Mouse (Mus musculus) spleen, embryonic (tissue): Measurements from ENCODE around the gene Cmah.

Source experiments
- CTCF ChIA-PET: fragments of 350-600 bp; sonication (Branson Sonifier 250); formaldehyde crosslinking; loops from one replicate; lab custom pipeline; 2022; lab: Charles Lee

Cmah gene

DNA sequence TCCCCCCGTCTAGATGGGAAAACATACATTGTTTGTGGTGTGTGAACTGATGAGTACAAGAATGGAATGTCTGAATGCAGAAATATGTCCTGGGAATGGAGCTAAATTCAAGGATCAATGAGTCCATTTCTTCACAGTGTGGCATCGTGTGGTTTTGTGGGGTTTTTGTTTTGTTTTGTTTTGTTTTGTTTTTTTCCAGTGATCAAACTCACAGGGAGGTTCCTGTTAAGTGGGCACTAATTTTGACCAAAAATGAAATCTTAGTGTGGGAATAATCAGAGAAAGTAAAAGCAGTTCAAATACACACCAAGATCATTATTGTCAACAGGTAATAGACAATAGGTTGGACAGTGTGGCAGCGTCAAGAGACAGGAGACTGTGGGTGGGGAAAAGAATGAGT lies 174.7 kb downstream of the Cmah start:
- CTCF ChIA-PET = interaction anchor here (0.9 kb wide), 1 partner anchor 9 kb away, joined by 3 read pairs; no protein-coding TSS in a partner anchor

GRCm38 (mm10) chr13:24505812-24506211 lies 178.6 kb downstream of the Cmah start:
- CTCF ChIA-PET = interaction anchor here (0.6 kb wide), 1 partner anchor 148 kb away, joined by 3 read pairs; no protein-coding TSS in a partner anchor

- CTCF ChIA-PET = no interaction called here
Measured at GRCm38 (mm10) chr13:24507156-24507555, 180.0 kb downstream of the Cmah start.

DNA sequence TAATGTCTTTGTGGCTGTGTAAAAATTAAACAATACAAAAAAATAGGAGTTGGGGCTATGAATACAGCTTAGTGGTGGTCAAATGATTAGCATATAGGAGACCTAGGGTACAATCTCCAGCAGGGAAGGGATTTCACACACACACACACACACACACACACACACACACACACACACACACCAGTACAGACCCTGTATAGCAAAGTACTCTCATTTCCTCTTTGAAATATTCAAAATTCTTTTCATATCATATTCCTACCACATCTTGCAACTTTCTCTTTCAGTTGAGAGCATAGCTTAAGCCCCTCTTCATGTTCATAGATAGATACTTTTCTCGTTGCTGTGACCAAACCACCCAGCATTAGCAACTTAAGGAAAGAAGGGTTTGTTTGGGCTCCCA lies 181.7 kb downstream of the Cmah start:
- CTCF ChIA-PET = interaction anchor here (0.6 to 0.7 kb wide), 5 partner anchors 124 to 771 kb away, joined by 4 to 13 read pairs (median 11); no protein-coding TSS in a partner anchor

GRCm38 (mm10) chr13:24511367-24511766 lies 184.2 kb downstream of the Cmah start:
- CTCF ChIA-PET = interaction anchor here (0.6 to 1.6 kb wide), 4 partner anchors 9 to 91 kb away, joined by 3 to 4 read pairs (median 4); no protein-coding TSS in a partner anchor

GRCm38 (mm10) chr13:24511932-24512520 lies 184.8 kb downstream of the Cmah start:
- CTCF ChIA-PET = interaction anchor here (0.6 to 1.6 kb wide), 2 partner anchors 10 to 90 kb away, joined by 3 to 4 read pairs; no protein-coding TSS in a partner anchor

DNA sequence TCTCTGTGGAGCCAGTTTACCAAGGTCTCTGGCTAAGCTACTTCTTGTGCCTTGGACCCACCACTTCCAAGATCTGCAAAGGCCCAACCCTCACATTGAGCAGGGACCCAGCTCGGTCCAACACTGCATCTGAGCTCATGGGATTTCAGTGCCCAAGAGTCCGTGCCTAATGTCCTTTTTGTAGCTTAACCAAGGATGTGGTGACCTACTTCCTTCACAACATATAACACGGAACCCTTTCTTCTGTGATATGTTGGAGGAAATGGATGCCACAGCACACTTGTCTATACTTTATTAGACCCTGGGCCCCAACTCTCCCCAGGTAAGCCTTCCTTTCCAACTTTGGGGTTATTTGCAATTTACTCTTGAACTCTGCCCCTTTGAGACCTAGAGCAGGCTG lies 186.5 kb downstream of the Cmah start:
- CTCF ChIA-PET = no interaction called here

DNA sequence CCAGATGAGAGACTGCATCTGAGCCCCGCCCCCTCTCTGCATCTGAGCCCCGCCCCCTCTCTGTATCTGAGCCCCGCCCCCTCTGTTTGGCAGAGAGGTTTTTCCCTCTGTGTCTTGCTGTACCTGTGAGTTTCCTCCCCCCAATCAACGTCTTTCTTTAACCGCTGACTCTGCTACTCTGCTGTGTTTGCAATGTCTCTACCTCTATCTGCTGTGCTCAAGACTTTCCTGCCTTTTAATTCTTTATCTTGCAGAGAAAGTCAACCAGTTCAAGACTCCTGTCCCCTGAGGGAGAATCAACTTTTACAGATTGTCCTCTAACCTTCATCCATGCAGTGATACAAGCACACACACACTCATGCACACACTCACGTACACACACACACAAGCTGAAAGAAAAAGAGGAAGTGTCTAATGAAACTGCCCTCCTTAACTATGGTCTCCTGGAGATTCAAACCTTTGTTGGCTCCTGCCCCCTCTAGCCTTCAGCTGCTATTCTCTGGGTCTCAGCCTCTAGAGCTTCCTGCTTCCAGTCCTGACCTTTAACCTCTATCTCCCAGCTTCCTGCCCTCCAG lies 188.0 kb downstream of the Cmah start:
- CTCF ChIA-PET = interaction anchor here (0.6 kb wide), 1 partner anchor 32 kb away, joined by 38 read pairs; no protein-coding TSS in a partner anchor

GRCm38 (mm10) chr13:24517757-24518156 lies 190.6 kb downstream of the Cmah start:
- CTCF ChIA-PET = interaction anchor here (1.7 kb wide), 1 partner anchor 169 kb away, joined by 5 read pairs; no protein-coding TSS in a partner anchor

GRCm38 (mm10) chr13:24518887-24519286 lies 191.7 kb downstream of the Cmah start:
- CTCF ChIA-PET = interaction anchor here (0.6 to 1.7 kb wide), 8 partner anchors 8 to 238 kb away, joined by 3 to 6 read pairs (median 4); no protein-coding TSS in a partner anchor

DNA sequence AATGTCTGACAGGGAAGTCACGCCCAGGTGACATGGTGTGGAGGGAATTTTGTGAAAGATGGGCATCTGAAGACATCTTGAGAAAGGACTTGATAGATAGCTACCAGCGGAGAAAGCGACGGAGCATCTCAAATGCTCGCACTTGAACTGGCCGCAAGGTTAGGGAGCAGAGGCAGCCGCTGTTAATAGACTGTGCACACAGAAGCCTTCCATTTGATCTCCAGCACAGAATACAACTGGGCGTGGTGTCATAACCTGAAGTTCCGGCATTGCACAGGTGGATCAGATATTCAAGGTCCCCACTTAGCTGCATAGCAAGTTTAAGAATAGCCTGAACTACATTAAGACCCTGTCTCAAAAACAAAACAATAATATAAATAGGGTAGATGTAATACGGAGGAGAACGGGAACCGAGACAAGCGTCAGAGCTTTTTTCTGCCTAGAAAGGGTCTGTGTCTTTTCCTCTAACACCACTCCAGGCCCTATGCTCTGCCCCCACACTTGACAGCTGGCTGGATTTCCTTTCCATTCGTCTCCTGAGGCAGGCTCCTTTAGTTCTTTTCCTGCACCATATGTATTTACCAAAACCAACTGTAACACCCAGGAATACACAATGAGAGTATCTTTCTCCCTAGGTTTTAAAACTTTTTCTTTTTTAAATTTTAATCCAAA lies 192.9 kb downstream of the Cmah start:
- CTCF ChIA-PET = interaction anchor here (1.0 kb wide), 1 partner anchor 202 kb away, joined by 4 read pairs; no protein-coding TSS in a partner anchor

DNA sequence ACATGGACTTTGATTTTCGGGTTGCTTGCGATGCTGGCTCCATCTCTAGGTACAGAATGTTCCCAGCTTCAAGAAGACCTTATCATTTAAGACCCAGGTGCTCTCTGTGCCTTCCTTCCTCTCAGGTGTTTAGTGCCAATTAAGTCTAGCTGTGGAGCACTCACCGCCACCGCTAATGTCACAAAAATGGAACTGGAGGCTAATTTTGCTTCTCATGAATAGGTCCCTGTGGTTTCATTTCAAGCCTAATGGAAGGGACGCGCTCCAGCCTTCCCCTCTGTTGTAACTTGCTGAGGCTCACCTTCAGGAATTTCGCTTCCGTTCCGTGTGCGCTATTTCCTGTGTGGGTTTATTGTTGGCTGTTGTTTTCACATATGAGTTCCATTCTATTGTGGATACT lies 193.6 kb downstream of the Cmah start:
- CTCF ChIA-PET = interaction anchor here (0.9 kb wide), 1 partner anchor 166 kb away, joined by 3 read pairs; no protein-coding TSS in a partner anchor

DNA sequence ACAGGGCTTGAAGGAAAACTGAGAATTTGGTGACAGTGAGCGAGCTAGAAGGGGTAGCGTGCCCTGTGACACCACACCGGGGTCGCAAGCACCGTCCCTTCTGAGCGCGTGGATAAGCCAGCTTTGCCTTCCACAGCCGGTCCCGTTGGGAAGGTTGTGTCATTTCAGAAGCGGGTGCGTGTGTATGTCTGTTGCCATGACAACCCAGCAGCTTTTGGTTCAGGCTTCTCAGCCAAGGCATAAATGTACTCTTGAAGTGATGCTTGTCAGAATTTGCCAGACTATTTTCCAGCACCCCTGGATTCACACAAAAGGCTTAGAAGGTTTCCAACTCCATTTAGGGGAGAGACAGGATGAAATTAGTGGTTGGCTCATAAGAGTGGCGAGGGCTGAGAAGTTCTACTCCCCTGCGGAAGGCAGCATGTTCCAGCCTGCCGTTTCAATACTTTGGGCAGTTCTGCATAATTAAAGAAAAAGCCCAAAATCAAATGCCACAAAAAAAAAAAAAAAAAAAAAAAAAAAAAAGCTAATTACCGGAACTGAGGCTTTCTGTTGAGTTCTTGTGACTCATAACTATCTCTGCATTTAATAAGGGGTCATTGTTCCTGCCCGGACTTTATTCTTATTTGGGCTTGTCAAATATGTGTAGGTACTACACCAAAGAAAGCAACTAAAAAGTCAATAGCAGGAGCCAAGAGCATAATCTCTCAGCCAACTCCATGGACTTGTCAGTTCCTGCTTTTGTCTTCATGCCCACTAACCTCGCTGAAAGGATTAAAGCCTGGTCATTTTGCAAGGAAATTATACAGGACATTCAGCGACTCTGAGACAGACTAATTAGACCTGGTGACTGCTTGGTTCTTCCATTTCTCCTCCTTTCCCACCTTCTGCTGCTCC lies 194.5 kb downstream of the Cmah start:
- CTCF ChIA-PET = interaction anchor here (0.9 kb wide), 1 partner anchor 165 kb away, joined by 3 read pairs; no protein-coding TSS in a partner anchor

GRCm38 (mm10) chr13:24522343-24522837 lies 195.2 kb downstream of the Cmah start:
- CTCF ChIA-PET = no interaction called here

- CTCF ChIA-PET = interaction anchor here (0.6 kb wide), 1 partner anchor 73 kb away, joined by 3 read pairs; no protein-coding TSS in a partner anchor
Measured at GRCm38 (mm10) chr13:24523587-24524221, 196.5 kb downstream of the Cmah start.

DNA sequence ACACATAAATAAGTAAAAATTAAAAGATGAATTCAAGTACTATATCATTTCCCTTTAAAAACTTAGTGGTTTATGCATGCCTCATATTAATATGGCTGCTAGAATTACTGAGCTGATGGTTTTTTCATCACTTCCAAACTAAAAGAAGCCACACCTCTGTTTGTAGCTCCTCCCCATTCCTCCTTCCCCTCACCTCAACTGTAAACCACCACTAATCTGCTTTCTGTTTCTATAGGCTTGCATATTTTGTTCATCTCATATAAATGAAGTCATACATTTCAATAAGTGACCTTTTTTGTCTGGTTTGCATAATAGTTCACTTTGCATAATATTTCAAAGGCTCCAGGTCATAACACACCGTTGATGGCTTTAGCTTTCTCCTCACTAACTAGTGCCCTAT lies 197.3 kb downstream of the Cmah start:
- CTCF ChIA-PET = interaction anchor here (0.6 kb wide), 1 partner anchor 74 kb away, joined by 3 read pairs; no protein-coding TSS in a partner anchor

DNA sequence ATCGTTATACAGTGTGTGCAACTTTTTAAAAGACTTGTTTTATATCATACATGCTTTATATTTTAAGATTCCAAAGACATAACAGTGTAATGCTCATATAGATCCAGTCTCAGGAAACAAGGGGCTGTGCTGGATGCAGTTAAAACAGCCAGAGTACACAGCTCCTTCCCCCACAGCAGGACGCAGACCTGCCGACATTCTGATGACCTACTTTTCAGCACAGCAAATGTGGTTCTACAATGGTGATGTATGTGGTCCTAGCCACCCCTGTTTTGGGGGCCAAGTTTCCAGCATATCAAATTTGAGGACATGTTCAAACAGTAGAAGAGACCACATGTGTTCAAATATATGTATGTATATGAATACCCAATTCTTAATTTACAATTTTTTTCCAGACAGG lies 198.3 kb downstream of the Cmah start:
- CTCF ChIA-PET = no interaction called here

DNA sequence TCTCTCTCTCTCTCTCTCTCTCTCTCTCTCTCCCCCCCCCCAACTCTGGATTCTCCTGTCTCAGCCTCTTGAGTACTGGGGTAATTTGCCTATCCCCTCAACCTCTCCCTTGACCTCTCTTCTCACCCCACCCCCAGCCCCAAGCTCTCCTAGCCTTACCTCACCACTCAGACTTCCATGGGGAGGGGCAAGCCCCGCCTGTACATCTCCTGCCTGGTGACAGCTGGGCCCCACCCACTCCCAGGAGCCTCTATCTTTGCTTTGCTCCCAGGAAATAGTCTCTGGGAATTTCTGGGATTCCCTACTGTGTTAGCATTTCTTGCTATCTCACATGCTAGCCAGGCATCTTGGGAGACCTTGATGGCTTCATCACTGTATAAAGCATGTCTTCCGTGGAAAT lies 199.7 kb downstream of the Cmah start:
- CTCF ChIA-PET = interaction anchor here (0.7 to 1.5 kb wide), 3 partner anchors 8 to 45 kb away, joined by 3 to 20 read pairs (median 3); no protein-coding TSS in a partner anchor
